7 mouse cellular contexts compared by ENCODE assay signal in genomic region chr15:79933052-79933669, GRCm38 (mm10). TPM values are rescaled to one million over a fixed set of nuclear protein-coding genes. Genes with fewer than 3 reads are reported as not detected.
DNase-seq lines count a peak whose midpoint lies in the region; ATAC-seq and TF ChIP-seq lines count a peak whose summit lies in the region.

No protein-coding gene starts in this region.

- peaks cover 44% of the 10 kb centered on the region for H3K4me1 ChIP-seq in embryonic facial prominence, embryonic 13.5 days
- H3K4me1 ChIP-seq in hindbrain, embryonic 16.5 days (ENCODE audit: control insufficient read depth, insufficient read depth, low read depth, low read length): peaks cover 8% of the 10 kb centered on the region

- DNase-seq in left cerebral cortex, adult 2 months (ENCODE audit: extremely low spot score in 1 of 2, low spot score in 2 of 2): no peak
- no peak for DNase-seq in left cerebral cortex, postnatal 10 days (ENCODE audit: extremely low spot score in 1 of 2, low spot score in 2 of 2)
- peak; percentile 47 for DNase-seq in naive thymus-derived CD4-positive, alpha-beta T cell, adult 2 months (ENCODE audit: low read depth)
- no peak for DNase-seq in left cerebral cortex, adult 18-20 months (ENCODE audit: low spot score in 2 of 2)
- no peak for DNase-seq in right cerebral cortex, postnatal 25 days

- peak overlapping the region; percentile 90 for H3K4me2 ChIP-seq in embryonic facial prominence, embryonic 13.5 days
- H3K4me2 ChIP-seq in hindbrain, embryonic 16.5 days (ENCODE audit: low read length): peak overlapping the region; percentile 89

- no peak for ATAC-seq in embryonic facial prominence, embryonic 13.5 days (ENCODE audit: insufficient number of reproducible peaks, insufficient read depth, low FRiP score, low TSS enrichment, low read depth)
- peak; percentile 39; the same call in 1 of the 2 replicates for ATAC-seq in hindbrain, embryonic 16.5 days

- 0 out of 2 replicates have a peak overlapping the region, but pooled peaks have one; percentile 78 for H3K27ac ChIP-seq in left cerebral cortex, adult 2 months
- no peak overlapping the region for H3K27ac ChIP-seq in embryonic facial prominence, embryonic 13.5 days
- no peak overlapping the region for H3K27ac ChIP-seq in hindbrain, embryonic 16.5 days (ENCODE audit: low read depth, low read length)

- 0 out of 2 replicates have a peak overlapping the region, but pooled peaks have one; percentile 21 for H3K9ac ChIP-seq in embryonic facial prominence, embryonic 13.5 days
- peak overlapping the region; percentile 79; the same call in 1 of the 2 replicates for H3K9ac ChIP-seq in hindbrain, embryonic 16.5 days (ENCODE audit: low read depth, low read length)

- WGBS in embryonic facial prominence, embryonic 13.5 days: 5% methylated on average over 22 of the region's 22 CpGs
- 5% methylated on average over 22 of the region's 22 CpGs for WGBS in hindbrain, embryonic 16.5 days

- peak overlapping the region; percentile 76 for H3K4me3 ChIP-seq in left cerebral cortex, adult 2 months
- peak overlapping the region; percentile 67 for H3K4me3 ChIP-seq in embryonic facial prominence, embryonic 13.5 days
- H3K4me3 ChIP-seq in hindbrain, embryonic 16.5 days (ENCODE audit: low read length): peak overlapping the region; percentile 72

- peaks cover 42% of the 10 kb centered on the region for H3K27me3 ChIP-seq in embryonic facial prominence, embryonic 13.5 days
- H3K27me3 ChIP-seq in hindbrain, embryonic 16.5 days (replicated peaks; ENCODE audit: control insufficient read depth, insufficient read depth, low read length): 0 out of 2 replicates have a peak, but pooled peaks cover 2% of the 10 kb centered on the region

- no peak for TF ChIP-seq CTCF in left cerebral cortex, adult 2 months (IDR thresholded peaks at IDR 0.05)

- intact Hi-C loops in left cerebral cortex, adult 2 months (cut with DNase I): no loop called here
- intact Hi-C loops in left cerebral cortex, postnatal 10 days (cut with DNase I): no loop called here

- no peaks in the 10 kb centered on the region for H3K36me3 ChIP-seq in embryonic facial prominence, embryonic 13.5 days
- no peaks in the 10 kb centered on the region for H3K36me3 ChIP-seq in hindbrain, embryonic 16.5 days (ENCODE audit: control insufficient read depth, insufficient read depth, low read length)

- H3K9me3 ChIP-seq in embryonic facial prominence, embryonic 13.5 days: no peaks in the 10 kb centered on the region
- no peaks in the 10 kb centered on the region for H3K9me3 ChIP-seq in hindbrain, embryonic 16.5 days (ENCODE audit: control insufficient read depth, low read length)

RNA-seq across cellular contexts. Expression of gene Cbx7, which starts 37.8 kb away (rescaled TPM):
- 10 to 100 TPM; 52.3 to 52.6 TPM for total RNA-seq in left cerebral cortex, adult 2 months (2021)
- 1 to 10 TPM; 5.6 to 7.1 TPM for total RNA-seq in left cerebral cortex, postnatal 10 days (2021)
- 2.5 and 2.9 TPM in 2 replicates for polyA plus RNA-seq in embryonic facial prominence, embryonic 13.5 days (2015; fragmentation: Nextera tagmentation; extraction: Ambion mirVana)
- polyA plus RNA-seq in hindbrain, embryonic 16.5 days (2015; fragmentation: Nextera tagmentation; extraction: Ambion mirVana): 4.7 and 5.2 TPM in 2 replicates
- 10 to 100 TPM; 59.6 to 61.7 TPM for total RNA-seq in left cerebral cortex, adult 18-20 months (2021)

RNA-seq across cellular contexts. Expression of gene Apobec3, which starts 41.7 kb away (rescaled TPM):
- 1 to 10 TPM; 5.1 to 6.1 TPM for total RNA-seq in left cerebral cortex, adult 2 months (2021)
- total RNA-seq in left cerebral cortex, postnatal 10 days (2021): 1 to 10 TPM; 4.4 to 4.7 TPM
- 11.0 and 13.1 TPM in 2 replicates for polyA plus RNA-seq in embryonic facial prominence, embryonic 13.5 days (2015; fragmentation: Nextera tagmentation; extraction: Ambion mirVana)
- 4.5 and 5.1 TPM in 2 replicates for polyA plus RNA-seq in hindbrain, embryonic 16.5 days (2015; fragmentation: Nextera tagmentation; extraction: Ambion mirVana)
- total RNA-seq in left cerebral cortex, adult 18-20 months (2021): 1 to 10 TPM; 4.3 to 5.0 TPM

Comparison
In these comparisons a context has a peak if more than half of its experiments do, and no peak if none do; other contexts are left out.
1. RNA of gene Cbx7, which starts 37.8 kb away (total RNA-seq): 59.6 to 61.7 TPM in left cerebral cortex, adult 18-20 months and 52.3 to 52.6 TPM in left cerebral cortex, adult 2 months; 5.6 to 7.1 TPM in left cerebral cortex, postnatal 10 days; every median in the first group is over 4 times any median in the second.
2. Peak in every context shown above with its lines, with median percentiles within 50 percentile points of each other: H3K4me3 ChIP-seq.